Mouse (Mus musculus) frontal cortex, postnatal 10 days (tissue): ENCODE data around the gene Usp11.
A peak's percentile ranks its signal among the peaks of the same experiment; 100 is the strongest.
"Not testable (repeated sequence)": the region's sequence is repeated elsewhere in the genome, so short reads cannot be mapped to it uniquely, and the experiment has no call there.

Experiments
- DNase-seq, 2 experiments: peaks; one replicate each; pipeline ENCODE4 v3.0.0; 2022; ENCODE audit warnings: low spot score in 2 of 2, mixed read lengths in 1 of 2

The Usp11 gene

DNA sequence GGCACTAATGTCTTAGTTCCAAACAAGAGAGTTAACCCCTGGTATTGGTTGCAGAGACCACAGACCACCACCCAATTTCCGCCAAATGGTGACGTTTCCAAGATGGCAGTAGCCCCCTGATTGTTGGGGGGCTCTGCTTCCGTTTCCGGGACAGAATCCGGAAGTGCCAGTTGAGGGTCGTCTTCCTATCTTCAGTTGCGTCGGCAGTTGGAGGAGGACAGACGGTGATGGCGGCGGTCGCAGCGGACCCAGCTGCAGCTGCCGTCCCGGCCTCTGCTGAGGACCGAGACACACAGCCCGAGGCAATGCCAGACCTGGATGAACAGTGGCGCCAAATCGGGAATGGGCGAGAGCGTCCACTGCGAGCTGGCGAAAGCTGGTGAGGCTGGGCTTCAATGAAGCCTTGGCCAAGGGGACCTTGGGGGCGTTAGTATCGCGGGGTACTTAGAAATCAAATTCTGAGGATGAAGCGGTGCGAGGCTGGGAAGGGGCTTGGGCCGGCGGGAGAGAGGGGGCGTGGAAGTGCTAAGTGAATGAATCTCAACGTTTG, at the start of gene Usp11:
TSS of gene Usp11 (plus strand) at position 166 of the 550 bp plus-strand sequence.
- peak; percentile 34 to 48 for DNase-seq

DNA sequence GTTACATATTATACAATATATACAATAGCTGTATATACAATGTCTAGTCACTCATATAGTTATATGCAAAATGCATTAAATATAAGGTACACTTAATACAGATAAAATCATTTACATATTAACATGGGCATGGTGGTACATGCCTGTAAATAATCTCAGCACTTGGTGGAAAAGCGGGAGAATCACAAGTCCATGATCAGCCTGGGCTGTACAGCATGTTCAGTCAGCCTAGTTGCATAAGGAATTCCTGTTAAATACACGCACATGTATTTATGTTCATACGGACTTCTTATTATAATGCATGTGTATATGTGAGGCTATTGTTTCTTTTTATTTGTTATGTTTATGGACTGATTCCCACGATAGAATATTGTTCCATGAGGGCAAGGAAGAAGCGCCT, 46.1 kb upstream of the Usp11 start:
- DNase-seq: no peak

- peak; percentile 73 to 78 for DNase-seq
Measured at GRCm38 (mm10) chrX:20658026-20658652, 45.6 kb upstream of the Usp11 start, which contains the start of gene Uba1. Gene Uba1, plus strand, starts transcription at chrX:20658326.

DNA sequence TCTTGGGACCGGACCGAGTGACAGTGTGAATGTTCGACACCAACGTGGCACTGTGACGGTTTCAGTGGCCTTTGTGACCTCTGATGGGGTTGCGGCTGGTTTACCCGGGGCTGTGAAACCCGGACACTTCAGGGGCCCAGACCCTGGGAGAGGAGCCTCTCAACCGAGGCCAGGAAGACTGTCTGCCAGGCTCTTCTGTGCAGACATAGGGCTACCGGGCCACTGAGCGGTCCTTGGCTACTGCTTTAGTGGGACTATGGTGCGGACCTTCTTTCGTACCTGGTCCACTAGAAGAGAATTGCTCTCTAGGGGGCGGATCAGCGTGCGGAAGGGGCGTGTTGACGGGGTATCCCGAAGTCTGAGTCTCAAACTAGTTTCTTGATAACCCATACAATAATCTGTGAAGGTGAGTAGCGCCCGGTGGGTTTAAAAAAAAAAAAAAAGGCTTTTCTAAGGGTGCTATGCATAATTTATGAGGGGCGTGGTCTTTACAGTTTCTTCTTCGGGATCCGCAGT, 44.8 kb upstream of the Usp11 start:
- no peak for DNase-seq

GRCm38 (mm10) chrX:20662317-20662715, 41.4 kb upstream of the Usp11 start:
- no peak for DNase-seq

- DNase-seq: peak; percentile 79 to 81
Measured at GRCm38 (mm10) chrX:20662716-20663443, 40.8 kb upstream of the Usp11 start.

GRCm38 (mm10) chrX:20663444-20663790, 40.3 kb upstream of the Usp11 start:
- DNase-seq: no peak

DNA sequence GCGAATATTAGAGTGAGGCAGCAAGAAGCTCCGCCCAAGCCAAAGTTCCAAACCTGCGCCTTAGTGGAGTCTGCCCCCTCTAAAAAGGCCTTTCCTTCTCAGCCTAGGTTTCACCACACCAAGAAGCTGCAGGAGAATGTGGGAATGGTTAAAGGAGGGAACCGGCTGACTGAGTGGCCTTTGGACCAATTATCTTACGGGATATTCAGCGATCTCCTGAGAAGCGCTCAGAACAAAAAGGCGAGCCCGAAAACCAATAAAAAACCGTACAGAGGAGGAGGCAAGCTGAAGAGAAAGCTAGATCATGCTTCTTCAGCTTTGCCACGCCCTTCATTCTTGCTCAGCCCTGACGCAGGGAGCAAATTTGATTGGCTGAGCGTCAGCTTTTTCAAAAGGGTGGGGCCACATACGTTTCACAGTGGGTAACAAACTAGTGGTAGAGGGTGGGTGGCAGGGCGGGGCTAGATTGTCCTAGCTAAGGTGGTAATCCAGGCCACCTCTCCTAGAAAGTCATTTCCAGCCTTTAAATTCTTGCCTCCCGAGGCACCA, 16.1 kb upstream of the Usp11 start, which contains the start of gene Cdk16:
TSS of gene Cdk16 (plus strand) at position 436 of the 549 bp plus-strand sequence.
- peak; percentile 79 to 86 for DNase-seq

DNA sequence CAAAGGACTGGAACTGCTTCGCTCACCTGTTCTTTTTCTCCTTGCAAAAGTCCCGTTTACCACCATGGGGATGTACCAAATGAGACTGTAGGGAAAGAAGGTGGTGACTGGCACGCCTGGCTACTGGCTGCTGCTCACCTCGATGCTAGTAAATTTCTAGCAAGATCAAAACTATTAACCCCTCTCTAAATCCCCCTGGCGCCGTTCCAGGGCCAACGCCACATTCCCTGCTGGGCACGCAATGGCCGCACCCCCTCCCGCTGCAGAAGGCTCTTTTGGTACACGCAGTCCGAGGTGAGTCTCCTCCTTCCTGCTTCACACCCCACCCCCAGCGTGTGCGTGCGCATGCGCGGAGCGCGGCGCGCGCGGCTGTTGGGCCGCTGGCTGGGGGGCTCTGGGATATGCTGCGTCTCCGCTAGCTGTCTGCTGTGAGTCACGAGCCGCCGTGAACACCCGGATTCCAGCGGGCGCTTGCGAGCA, 15.6 kb upstream of the Usp11 start:
- DNase-seq: peak; percentile 81 to 87

- DNase-seq: peak; percentile 53 to 60
Measured at GRCm38 (mm10) chrX:20688615-20689014, 15.1 kb upstream of the Usp11 start.

DNA sequence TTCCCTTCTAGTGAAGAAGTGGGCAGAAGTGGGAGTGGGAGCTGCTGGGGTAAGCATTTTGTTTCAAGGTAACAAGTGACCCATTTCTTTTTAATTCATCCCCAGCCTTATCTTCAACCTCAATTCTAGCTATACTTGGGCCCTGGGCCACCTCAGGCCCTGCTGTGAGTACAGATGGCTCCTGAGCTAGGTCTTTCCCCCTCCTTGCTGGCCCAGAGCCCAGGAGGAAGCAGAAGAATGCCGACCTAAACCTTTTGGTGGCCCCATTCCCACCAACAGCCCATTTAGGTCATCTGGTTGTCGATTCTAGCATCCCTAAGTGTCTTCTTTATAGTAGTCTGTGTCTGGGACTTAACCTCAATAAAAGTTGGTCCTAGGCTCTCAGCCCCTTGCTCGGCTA, 12.1 kb upstream of the Usp11 start:
- DNase-seq: no peak

DNA sequence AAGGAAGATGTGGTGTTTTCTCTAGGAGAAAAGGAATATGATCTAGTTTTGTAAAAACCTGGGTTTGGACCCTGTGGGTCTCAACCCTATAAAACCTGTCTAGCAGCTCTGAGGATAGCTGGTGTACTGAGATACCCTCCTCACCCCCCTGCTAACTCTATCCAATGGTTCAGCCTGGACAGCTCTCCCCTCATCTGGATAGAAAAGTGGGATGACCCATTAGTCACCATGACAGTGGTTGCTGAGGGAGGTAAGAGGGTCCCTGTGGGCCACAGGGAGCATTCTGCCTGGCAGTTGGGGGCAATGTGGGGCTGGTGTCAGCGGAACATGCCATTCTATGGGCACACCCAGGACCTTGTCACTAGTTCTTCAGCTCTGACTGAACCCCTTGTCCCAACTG, 11.1 kb upstream of the Usp11 start:
- no peak for DNase-seq

GRCm38 (mm10) chrX:20695842-20696241, 7.9 kb upstream of the Usp11 start:
- DNase-seq: no peak

DNA sequence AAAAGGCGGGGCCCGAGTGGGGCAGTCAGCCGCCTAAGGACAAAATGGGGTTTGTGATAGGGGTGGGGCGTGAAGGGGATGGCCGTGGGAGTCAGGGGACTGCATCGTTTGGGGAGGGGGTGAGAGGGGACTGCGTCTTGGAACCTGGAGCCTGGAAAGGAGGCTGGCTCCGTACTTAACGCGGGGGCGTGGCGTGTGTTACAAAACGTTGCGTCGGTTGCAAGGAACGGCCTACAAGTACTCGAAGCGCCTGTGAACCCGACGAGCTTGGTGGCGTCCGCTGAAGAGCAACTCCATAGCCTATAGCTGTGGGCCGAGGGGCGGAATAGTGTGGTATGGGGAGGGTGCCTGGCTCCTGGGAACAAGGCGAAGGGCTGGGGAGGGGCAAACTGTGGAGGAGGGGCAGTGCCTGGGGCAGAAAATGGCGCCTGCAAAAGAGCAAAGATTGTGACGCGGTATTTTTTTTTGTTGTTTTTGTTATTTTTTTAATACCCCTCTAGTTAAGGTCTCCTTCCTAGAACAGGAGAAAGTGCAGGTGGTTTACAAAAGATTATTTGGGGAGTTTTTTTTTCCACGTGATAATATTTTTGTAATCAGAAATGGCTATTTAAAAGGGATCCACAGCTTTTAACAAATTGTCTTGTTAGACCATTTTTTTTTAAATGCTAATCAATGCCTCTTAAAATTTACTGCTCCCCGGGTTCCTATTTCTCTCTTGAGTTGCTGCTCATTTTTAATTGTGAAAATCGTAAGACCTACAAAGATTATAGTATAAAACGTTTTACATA, 783 bp downstream of the Usp11 start:
- peak; percentile 78 to 80 for DNase-seq

GRCm38 (mm10) chrX:20705083-20705402, 1.3 kb downstream of the Usp11 start:
- no peak for DNase-seq

DNA sequence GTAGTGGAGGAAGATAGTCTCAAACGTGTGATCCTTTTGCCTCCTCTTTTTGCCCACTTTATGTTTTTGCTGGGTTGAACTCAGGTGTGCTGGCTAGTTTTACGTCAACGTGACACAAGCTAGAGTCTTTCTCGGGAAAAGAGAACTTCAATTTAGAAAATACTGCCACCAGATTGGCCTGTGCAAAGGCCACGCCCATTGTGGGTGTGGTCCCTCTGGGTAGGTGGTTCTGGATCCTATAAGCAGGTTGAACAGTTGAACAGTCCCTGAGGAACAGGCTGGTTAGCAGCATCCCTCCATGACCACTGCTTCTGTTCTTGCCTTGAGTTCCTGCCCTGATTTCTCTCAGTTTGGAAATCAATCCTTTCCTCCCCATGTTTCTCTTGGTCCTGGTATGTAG, 25.0 kb downstream of the Usp11 start:
- DNase-seq: no peak

- not testable (repeated sequence) for DNase-seq
Measured at GRCm38 (mm10) chrX:20730048-20730447, 26.3 kb downstream of the Usp11 start.

GRCm38 (mm10) chrX:20736479-20736878, 32.8 kb downstream of the Usp11 start:
- no peak for DNase-seq

GRCm38 (mm10) chrX:20748829-20749228, 45.1 kb downstream of the Usp11 start:
- DNase-seq: no peak

DNA sequence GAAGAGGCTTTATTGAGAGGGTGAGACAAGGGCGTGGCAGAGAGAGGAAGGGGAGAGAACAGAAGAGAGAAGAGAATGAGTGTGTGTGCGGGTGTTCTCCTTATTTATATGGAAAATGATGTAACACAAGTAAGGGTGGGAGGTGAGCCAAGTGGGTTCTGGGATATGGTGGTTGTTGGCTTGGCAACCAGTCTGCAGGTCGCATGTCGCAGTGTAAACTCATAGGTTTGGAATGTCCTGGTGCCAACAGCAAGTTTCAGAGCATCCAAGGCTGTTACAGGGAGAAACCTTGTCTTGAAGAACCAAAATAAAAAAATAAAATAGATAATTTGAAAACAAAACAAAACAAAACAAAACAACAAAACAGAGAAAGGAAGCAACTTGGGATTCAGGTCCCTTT, 57.5 kb downstream of the Usp11 start:
- no peak for DNase-seq
